Mouse (Mus musculus) CD4-positive, CD25-positive, alpha-beta regulatory T cell (primary cell): ENCODE measurements around the gene Pold3. TPM values are rescaled to one million over a fixed set of nuclear protein-coding genes. Genes with fewer than 3 reads are reported as not detected.

Experiments used
- polyA plus RNA-seq: library from polyadenylated mRNA; unstranded; fragments of 100-300 nt; shearing (Covaris generic); gene quantifications from one replicate; pipeline ENCODE4 v1.2.1, GENCODE M21; 2017

Pold3 gene
- polyA plus RNA-seq: 42.5 TPM

DNA sequence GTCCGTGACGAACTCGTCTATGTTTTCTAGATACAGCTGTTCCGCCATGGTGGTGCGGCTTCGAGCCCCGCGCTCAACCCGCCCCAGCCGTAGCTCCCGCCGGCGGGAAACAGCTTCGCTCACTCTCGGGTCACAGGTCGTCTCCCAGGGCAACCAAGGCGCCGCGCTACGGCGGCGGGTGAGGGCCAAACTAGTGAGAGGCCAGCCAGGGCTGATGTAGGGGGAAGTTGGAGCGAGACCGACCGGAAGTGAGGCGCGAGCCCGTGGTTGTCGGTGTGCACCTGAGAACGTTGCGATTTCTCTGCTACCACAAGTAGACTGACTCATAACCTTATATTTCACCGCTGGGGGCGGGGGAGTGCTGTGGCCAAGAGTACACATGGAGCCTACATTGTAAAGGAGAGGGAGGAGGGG lies at the start of gene Pold3:
Pold3 (minus strand) TSS at position 190 of the 414 bp plus-strand sequence.

DNA sequence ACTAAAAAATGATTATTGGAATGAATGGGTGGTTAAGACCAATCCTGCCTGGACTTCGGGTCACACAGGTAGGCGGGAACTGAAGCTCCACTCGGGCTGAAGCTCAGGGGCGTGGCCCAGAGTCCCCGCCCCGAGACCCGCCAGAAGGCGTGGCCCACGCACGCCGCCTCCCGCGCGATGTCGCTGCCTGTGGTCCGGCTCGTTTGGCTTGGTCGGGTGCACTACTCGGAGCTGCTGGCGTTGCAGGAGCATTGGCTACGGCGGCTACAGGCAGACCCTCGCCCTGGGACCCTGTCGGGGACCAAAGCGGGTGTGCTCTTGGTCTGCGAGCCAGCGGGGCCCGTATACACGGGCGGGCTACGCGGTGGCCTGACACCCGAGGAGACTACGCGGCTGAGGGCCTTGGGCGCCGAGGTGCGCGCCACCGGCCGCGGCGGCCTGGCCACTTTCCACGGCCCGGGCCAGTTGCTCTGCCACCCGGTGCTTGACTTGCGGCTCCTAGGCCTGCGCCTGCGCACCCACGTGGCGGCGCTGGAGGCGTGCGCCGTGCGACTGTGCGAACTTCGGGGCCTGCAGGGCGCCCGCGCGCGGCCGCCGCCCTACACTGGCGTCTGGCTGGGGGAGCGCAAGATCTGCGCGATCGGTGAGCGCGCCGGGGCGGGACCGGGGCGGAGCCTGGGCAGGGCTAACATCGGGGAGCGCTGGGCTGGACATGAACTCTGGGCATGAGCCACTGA lies 37.9 kb upstream of the Pold3 start, which contains the start of gene Lipt2:
Lipt2 (plus strand) TSS at position 173 of the 737 bp plus-strand sequence.

Other genes with a start within 250 kb of the Pold3 start
- 11.7 TPM for gene Rnf169, start 141.1 kb downstream of the Pold3 start, polyA plus RNA-seq
- not detected for gene Chrdl2, start 115.4 kb downstream of the Pold3 start, polyA plus RNA-seq
- 3.8 TPM for gene Lipt2, start 37.7 kb upstream of the Pold3 start, polyA plus RNA-seq
- not detected for gene Kcne3, start 54.9 kb upstream of the Pold3 start, polyA plus RNA-seq
- 4.2 TPM for gene Pgm2l1, start 105.8 kb upstream of the Pold3 start, polyA plus RNA-seq
- not detected for gene P4ha3, start 164.0 kb upstream of the Pold3 start, polyA plus RNA-seq